Mouse (Mus musculus): ENCODE measurements around the gene Tfb2m.

- TF ChIP-seq EP300 (IDR thresholded peaks at IDR 0.05; ENCODE audit: low read depth), result no peak
- TF ChIP-seq CTCF (IDR thresholded peaks at IDR 0.05; ENCODE audit: low read depth), result no peak
Observed at GRCm38 (mm10) chr1:179578625-179579024, 32.6 kb upstream of the Tfb2m start.
